Mouse (Mus musculus) liver, embryonic 14.5 days (tissue): Measurements from ENCODE around the gene Ugt8a.

Experiments used
- CTCF ChIP-seq: IDR thresholded peaks from 2 replicates; pipeline ENCODE4 v1.5.1; 2016; ENCODE audit warnings: antibody characterized with exemption, low read depth, control low read depth
- EP300 ChIP-seq: IDR thresholded peaks from 2 replicates; pipeline ENCODE4 v1.6.1; 2016; ENCODE audit warnings: antibody characterized with exemption, low read depth

DNA sequence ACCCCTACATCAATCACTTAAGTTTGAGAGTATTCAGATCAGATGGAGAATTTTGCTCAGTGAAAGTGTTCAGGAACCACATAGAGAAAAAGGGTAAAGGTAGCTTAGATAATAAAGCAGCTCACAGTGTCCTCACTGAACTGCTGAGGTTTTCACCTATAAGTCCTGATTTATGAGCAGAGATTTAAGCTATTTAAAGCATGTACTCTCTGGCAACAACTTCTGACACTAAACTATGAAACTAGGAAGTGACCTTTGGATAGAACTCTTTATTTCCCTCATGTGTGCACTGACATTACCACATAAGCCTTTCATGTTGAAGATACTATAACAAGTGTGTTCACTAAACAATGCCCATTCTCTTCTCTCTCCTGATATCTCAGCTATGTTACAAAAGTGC lies 48.2 kb upstream of the Ugt8a start:
- no peak for TF ChIP-seq CTCF
- TF ChIP-seq EP300, result no peak
